Mouse (Mus musculus): ENCODE data around the gene Atp6v1fnb.

The Atp6v1fnb gene

DNA sequence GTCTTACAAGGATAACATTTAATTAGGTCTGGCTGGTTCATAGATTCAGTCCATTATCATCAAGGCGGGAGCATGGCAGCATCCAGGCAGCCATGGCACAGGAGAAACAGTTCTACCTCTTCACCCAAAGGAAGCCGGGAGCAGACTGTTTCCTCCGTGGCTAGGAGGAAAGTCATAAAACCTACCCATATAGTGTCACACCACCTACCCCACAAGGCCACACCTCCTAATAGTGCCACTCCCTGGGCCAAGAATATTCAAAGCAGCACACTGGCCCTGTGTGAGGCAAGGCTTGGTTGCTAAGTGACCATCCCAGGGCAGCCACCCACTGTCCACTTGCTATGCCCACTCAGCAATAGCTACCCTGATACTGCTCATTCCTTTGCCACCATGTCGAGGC, at the start of gene Atp6v1fnb:
Gene Atp6v1fnb (plus strand): TSS at position 301 of the 400 bp plus-strand sequence.
- no peak for DNase-seq (ENCODE audit: low read depth)

DNA sequence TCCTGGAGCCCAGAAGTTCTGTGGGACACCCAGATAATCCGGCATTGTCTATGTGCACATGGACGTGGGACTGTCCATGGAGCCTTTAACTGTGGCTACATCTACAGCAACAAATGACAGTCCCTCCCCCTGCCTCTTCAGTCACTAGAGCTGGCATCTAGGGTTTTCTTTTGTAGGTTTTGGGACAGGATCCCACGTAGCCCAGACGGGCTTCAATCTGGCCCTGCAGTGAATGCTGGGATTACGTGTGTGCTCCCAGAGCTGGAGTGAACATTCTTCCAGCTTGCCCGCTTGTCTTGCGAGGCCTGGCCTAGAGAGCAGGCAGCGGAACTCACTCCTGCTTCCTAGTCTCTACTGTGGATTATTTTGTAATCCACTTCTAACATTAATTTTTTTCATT, 46.1 kb upstream of the Atp6v1fnb start:
- no peak for DNase-seq (ENCODE audit: low read depth)

DNA sequence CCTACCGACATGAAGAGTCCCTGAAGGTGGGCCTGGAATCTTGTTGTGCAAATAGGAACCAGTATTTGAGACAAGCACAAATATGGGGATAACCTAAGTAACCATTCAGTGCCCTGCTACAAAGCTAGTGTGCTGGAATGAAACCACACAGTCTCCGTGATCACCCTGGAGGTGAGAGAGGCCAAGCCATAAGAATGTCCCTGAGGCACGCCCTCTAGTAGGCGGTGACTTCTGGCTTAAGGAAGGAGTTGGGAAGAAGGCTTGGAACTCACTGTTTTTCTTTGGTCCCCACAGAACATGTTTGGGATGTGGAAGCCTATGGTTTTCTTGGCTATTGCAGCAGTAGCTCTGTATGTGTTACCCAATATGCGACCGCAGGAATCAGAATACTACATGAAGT, 44.9 kb upstream of the Atp6v1fnb start:
- no peak for DNase-seq (ENCODE audit: low read depth)

DNA sequence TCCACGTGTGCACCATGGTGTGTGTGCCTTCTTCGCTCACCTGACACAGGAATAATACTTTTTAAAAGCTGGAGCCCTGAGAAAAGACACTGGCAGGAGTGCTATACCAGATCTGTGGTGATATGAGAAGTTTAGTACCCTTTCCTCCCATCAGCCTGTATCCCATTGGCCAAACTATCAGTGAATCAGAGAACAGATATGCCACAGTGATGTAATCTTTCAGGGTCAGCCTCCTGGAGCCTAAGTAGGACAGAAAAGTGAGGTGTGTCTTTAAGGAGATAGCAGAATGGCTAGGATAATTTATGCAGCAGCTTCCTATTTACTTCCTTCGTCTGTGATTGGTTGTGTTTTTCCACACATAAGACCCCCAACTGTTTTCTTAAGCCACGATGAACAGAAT, 43.1 kb upstream of the Atp6v1fnb start:
- no peak for DNase-seq (ENCODE audit: low read depth)

DNA sequence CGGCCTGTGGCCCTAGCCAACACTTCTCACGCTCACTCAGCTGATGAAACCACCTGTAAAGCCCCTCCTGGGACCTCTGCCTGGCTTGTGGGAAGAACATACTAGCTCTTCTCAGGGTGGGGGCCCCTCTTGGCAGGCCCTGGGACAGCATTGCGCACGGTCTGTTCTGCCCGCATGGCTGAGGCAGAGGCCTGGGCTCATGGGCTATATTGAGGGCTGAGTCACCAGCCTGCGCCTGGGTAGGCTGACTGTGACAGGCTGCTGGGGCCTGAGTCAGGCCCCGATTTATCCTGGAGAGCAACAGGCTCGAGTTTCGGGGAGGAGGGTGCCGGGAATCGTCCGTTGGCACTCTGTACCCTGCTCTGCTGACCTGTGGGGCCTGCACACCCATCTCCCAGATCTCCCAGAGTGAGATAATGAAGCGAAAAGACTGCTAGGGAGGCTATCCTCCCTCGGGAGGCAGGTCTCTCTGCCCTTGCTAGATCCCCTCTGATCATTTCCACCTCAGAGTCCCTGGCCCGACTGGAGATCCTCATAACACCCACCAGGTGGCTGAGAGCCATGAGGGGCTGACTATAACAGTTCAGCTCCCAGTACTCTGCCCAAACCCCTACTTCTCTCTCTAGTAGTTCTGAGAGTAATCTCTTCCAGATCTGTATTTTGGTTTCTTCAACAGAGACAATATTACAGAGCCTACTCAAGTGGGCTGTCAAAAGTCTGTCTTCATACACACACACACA, 40.4 kb upstream of the Atp6v1fnb start:
- no peak for DNase-seq (ENCODE audit: low read depth)

DNA sequence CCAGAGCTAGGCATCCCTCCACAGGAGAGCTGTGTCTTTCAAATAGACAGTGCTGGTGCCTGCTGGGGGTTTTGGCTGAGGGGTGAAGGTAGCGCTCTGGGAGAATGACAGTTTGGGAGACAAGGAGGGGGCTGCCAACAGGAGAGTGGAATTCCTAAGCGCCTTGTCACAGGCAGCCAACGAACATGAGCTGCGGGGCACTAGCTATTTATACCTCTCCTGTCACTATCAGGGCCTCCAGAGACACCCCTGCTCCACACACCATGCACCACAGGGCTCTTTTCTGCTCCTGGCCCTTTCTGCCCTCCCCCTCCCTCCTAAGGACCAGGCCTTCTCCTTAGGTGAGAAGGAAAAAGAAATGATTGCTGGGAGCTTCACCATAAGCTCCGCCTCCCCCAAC, 39.8 kb upstream of the Atp6v1fnb start:
- no peak for DNase-seq (ENCODE audit: low read depth)

DNA sequence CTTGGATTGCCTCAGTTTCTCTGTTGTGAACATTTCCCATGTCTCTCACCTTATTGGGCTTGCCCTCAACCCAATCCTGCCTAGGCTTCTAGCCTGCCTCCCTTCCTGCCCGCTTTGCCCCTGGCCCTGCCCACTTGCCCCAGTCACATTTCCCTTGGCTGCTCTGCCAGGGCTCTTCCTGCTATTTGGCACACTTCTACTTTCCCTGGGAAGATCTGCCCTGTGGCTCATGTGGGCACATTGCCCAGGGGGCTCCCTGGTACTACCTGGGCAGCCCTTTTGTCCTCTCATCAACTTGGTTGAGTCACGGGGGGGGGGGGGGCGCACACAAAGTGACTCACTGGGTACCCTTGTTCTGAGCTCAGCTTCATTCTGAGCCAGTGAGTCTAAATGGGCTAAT, 39.1 kb upstream of the Atp6v1fnb start:
- no peak for DNase-seq (ENCODE audit: low read depth)

DNA sequence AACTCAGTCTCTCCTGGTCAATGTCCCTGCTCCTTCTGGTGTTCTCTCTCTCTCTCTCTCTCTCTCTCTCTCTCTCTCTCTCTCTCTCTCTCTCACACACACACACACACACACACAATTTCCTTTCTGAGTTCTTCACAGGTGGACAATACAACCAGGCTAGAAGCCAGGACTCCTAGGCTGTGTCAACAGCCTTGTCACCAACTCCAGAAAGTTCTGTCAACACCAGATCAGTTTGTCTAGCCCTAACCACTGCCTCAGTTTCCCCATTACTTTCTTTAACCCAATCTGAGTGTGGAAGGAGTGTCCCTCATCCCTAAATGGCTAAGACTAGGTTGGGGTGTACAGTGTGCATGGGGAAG, 38.6 kb upstream of the Atp6v1fnb start:
- DNase-seq (ENCODE audit: low read depth): no peak

DNA sequence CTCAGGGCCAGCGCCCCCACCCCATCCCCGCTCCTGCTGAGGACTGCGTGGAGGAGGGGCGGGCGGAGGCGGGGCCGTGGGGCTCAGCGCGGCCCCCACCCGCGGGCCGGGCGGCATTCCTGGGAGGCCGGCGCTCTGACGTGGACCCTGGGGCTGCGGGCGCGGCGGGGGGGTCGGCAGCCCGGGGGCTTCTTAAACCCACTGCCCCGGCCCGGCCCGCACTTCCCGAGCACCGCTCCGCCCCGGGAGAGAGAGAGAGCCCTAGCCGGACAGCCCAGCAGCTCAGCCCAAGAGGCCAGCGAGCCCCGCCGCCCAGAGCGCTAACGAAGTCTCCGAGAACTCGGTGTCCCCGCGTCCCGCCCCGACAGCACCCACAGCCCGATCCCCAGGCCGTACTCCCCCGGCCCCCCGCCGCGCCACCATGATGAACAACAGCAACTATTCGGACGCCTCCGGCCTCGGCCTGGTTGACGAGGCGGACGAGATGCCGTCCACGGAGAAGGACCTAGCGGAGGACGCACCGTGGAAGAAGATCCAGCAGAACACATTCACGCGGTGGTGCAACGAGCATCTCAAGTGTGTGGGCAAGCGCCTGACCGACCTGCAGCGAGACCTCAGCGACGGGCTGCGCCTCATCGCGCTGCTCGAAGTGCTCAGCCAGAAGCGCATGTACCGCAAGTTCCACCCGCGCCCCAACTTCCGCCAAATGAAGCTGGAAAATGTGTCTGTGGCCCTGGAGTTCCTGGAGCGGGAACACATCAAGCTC, 38.0 kb upstream of the Atp6v1fnb start, which contains the start of gene Flnc:
Gene Flnc (plus strand): TSS at position 219 of the 766 bp plus-strand sequence.
- no peak for DNase-seq (ENCODE audit: low read depth)

DNA sequence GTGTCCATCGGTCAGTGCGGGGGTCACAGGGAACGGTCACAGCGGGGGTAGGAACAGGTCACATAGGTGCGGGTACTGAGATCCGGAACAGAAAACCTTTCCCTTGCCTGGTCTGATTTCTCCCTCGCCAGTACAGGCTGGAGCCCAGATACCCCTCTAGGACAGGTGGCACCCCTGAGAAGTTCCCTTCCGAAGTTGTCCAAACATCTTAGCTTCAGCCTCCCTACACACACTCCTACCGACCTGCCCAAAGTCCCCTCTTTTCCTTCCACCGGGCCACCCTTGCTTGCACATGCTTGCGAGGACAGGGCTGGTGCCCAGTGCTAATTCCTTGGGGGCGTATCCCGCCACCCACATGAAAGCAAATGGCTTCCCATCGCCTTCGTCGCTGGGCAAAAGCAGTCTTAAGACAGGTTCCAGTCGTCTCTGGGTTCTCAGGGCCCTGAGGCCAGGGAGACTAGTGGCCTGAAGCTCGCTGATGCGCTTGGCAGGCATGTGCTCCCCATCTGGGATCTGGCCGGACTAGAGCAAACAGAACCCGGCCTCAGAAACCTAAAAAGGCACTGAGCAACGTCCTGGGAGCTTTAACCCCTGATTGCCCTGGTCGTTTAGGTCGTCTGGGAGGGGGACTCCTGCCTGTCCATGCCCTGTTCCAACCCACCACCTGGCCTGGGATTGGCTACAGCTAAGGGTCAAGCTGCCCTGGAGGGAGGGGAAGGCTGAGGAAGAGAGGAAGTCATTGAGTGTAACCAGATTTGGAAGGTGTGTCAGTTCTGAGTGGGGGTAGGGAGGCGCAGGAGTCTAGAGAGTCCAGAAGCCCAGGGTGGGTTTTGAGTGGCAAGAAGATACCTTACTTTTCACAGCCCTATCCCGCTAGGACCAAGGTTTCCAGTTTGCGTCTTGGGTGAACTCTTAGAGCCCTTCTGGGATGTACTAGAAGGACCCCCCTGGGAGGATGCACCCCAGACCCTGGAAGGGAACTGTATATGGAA, 37.1 kb upstream of the Atp6v1fnb start:
- no peak for DNase-seq (ENCODE audit: low read depth)

DNA sequence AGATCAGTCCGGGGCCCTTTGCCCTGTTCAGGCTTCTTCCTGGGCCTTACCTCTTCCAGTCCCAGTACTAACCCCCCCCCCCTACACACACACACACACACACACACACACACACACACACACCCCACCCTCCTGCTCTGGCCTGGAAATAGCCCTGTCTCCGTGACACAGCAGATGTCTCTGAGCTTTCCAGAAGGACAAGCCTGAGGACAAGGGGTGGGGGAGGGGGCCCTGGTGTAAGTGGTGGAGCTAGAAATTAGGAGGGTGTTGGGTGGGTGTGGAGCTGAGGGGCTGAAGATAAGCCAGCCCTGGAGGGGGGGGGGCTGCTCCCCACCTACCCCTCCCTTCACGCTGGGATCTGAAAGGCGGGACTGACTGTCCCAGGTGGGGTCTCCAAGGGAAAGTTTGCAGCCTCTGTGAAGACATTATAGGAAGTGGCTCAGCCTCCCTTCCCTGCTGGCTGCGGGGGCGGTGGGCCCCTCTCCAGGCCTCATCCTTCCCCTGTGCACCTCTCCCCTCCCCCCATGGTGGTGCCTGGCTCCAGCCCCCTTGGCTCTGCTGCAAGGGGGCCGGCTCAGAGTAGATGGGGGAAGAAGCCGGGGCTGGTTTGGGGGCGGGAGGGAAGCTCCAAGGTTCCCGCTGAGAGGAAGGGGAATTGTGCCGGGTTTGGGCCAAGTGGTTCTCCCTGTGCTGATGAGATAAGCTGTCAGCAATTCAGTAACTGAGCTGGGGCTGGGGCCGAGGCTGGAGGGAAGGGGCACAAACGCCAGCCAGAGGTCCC, 36.1 kb upstream of the Atp6v1fnb start:
- no peak for DNase-seq (ENCODE audit: low read depth)

DNA sequence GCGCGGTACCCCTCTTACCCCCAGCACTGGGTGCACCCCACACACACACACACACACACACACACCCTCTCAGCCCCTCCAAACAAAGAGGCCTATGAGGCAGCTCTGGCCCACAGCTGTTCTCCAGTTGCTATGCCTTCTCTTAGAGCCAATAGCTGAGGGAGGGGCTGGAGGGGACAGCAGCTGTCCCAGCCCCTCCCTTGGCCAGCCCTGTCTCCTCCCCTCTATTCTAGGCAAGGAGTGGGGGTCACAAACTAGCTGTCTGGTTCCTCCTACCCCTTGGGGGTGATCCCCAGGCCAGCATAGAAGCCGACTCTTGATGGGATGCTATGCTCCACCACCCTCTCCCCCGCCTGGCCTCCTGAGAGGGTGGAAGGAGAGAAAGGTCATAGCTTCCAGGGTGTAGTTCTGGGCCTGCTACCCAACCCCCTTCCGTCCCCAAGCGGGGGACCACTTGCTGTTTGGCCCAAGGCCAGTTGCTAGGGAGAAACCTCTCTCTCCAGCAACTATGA, 35.2 kb upstream of the Atp6v1fnb start:
- DNase-seq (ENCODE audit: low read depth): no peak

DNA sequence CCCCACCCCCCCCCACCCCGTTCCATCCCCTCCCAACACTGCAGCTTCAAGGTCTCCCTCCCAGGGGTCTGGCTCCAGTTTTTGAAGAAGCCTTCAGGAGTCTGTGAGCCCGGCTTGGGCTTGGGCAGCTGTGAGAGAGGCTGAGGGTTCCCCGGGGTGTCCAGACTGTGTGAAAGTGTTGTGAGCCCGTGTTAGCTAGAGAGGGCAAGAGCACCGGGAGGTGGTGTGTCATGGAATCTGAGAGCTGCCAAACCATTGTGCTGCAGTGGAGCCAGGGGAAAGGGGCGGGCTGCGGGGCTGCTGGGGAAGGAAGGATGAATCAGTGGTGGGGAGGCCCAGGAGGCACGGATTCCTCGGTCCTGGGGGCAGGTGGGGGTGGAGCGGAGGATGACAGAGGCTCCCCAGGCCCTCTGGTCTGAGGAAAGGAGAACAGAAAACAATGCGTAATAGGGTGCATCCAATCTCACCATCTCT, 34.7 kb upstream of the Atp6v1fnb start:
- no peak for DNase-seq (ENCODE audit: low read depth)

DNA sequence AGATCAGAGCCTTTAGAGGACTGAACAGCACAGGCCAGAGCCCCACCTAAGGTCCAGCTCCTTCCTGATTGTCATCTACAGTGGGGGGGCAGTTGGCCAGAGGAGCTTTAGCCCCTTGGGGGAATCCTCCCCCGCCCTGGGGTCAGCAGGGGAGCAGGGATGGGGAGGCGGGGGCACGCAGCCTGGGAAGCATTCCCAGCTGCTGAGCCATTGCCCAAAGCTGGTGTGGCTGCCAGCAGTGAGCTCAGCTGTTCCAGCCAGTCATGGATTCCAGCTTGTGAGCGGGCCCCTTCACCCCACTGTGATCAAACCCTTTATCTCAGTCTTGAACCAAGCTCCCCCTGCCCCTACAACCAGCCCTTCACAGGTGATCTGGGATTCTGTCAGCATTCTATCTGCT, 32.0 kb upstream of the Atp6v1fnb start:
- no peak for DNase-seq (ENCODE audit: low read depth)

DNA sequence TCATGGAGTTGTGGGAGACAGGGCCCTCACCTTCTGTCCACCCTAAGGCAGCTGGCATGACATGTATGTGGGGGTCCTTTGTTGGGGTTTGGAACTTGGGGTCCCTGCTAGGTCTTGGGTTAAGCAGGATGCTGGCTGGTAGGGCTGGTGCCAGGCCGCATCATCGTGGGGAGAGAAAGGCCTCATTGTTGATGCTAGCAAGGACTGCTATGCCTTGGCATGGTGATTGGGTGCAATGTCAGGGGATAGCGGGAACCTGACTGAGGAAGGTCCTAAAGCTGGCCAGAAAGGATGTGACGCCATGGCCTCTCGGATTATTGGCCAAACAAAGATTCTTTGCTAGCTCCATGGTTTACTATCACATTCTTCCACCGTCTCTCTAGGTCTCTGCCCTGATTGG, 31.4 kb upstream of the Atp6v1fnb start:
- no peak for DNase-seq (ENCODE audit: low read depth)

DNA sequence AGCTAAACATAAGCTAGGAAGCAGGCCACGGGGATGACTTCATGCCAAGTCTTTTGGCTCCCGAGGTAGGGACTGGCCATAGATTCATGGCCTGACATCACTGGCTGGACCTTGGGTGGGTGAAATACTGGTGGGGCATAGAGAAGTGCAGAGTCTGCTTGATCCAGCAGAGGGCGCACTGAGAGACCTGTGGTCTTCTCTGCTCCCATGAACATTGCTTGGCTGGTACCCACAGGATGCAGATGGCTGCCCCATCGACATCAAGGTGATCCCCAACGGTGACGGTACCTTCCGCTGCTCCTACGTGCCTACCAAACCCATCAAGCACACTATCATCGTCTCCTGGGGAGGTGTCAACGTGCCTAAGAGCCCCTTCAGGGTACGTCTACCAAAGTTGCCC, 26.5 kb upstream of the Atp6v1fnb start:
- no peak for DNase-seq (ENCODE audit: low read depth)

DNA sequence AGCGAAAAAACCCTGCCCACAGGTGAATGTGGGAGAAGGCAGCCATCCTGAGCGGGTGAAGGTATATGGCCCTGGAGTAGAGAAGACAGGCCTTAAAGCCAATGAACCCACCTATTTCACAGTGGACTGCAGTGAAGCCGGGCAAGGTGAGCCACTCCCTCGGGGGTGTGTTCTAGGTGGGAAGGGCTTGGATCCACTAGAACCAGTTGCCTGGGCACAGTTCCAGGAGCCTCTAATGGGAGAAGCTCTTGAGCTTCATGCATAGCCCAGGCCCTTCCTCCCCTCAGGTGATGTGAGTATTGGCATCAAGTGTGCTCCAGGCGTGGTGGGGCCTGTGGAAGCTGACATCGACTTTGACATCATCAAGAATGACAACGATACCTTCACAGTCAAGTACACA, 25.9 kb upstream of the Atp6v1fnb start:
- no peak for DNase-seq (ENCODE audit: low read depth)

DNA sequence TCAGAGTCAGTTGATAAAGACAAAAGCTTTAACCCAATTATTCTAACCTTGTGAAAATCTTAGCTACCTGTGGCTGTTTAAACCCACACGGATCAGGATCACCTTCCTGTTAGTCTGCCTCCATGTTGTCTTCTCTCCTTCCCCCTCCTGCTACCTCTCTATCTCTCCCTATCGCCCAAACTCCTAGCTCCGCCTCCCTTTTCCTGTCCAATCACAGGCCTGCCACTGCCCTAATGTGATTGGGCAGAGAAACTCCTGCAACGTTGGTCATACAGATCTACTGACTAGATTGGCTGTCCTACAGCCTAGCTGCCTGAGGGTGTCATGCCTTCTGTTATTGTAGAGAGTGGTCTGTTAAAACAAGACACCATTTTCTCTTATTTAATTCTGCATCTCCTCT, 21.4 kb upstream of the Atp6v1fnb start:
- DNase-seq (ENCODE audit: low read depth): no peak

DNA sequence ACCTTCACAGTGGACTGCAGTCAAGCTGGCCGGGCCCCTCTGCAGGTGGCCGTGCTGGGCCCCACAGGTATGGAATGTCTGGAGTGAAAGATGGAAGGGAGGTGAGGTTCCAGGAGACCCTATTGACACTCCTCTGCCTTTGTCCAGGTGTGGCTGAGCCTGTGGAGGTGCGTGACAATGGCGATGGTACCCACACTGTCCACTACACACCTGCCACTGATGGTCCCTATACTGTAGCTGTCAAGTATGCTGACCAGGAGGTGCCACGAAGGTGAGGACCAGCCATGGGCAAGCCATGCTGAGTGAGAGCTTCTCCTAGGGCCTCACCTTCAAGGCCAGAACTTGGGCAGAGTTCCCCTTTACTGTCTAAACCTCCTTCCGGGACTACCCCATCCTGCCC, 20.6 kb upstream of the Atp6v1fnb start:
- DNase-seq (ENCODE audit: low read depth): no peak

DNA sequence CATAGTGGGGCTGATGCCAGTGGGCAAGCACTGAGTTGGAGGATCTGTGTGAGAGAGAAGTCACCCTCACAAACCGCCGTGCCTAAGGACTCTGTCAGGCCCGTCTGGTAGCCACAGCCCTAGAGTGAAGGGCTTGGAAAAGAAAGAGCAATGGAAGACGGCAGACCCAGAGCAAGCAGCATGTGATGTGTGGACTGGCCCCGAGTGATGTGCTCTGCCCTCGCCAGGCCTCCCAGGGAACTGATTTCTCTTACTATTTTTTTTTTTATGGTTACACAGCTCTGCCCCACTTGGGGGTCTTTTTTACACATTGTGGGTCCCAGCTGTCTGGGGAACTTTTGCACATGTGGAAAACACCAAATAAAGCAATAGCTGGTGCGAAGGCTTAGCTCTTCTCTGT, 9.7 kb upstream of the Atp6v1fnb start:
- DNase-seq (ENCODE audit: low read depth): no peak

DNA sequence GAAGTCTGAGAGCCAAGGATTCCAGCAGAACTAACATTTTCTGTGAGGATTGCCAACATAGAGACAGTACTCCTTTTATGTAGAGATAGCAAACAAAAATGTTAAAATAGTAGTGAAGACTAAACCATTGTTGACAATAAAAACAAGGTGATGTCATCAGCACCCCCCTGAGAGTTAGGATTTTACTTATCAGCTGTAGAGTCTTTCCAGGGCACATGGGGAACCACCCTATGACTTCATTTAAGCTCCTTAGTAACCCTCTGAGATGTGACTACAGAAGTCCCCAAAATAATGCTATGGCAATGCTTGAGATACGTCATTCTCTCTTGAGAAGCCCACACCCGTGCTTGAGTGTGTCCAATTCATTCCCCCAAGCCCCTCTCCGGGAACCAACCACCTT, 7.8 kb upstream of the Atp6v1fnb start:
- DNase-seq (ENCODE audit: low read depth): no peak
